Mouse (Mus musculus) gastrocnemius, postnatal 25 days (tissue): ENCODE results near the gene Casp9. TPM values are rescaled to one million over a fixed set of nuclear protein-coding genes. Genes with fewer than 3 reads are reported as not detected.

ENCODE experiments used
- DNase-seq: peaks from one replicate; pipeline ENCODE4 v3.0.0; 2022
- total RNA-seq, 2 experiments: library from RNA; stranded (reverse); gene quantifications; 1 replicate in 1 of 2; 2 replicates in 1 of 2; pipeline ENCODE4 v1.2.3; 2021

The Casp9 gene
- total RNA-seq, 2 experiments from 2014 or later, result 2.0 TPM

DNA sequence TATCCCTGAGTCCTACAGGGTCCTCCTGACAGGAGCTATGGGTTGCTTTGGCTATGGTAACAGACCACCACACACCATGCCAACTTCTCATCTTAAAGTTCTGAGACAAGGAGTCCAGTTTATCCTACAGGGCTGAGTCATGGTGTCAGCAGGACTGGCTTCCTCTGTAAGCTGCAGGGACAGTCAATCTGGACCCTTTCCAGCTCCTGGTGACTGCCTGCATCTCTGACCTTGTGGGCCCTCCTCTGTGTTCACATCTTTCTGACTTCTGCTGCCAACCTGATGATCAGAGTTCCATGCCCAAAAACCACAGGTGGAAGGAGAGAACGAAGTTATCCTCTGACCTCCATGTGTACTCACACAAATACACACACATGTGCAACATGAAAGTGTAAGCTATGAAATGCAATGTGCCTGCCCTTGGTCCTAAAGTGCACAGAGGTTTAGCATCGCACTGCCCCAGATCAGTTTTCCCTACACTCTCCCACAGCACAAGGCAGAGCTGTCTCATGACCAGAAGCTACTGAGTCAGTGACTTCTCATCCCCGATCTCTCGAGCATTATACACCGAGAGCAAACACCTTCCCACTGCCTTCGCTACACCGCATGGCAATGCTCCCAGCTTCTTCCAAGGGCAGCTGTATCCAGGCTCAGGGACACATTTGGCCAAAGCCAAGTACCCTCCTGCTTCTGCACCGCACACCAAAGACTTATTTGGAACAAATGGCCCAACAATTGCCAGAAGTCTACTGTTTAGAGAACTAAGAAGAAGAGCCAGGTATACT lies 12.0 kb upstream of the Casp9 start:
- no peak for DNase-seq

GRCm38 (mm10) chr4:141784835-141785234 lies 8.6 kb upstream of the Casp9 start:
- DNase-seq, result no peak

- DNase-seq, result no peak
Measured at GRCm38 (mm10) chr4:141786141-141786540, 7.3 kb upstream of the Casp9 start.

GRCm38 (mm10) chr4:141787046-141787445 lies 6.4 kb upstream of the Casp9 start:
- DNase-seq, result no peak

- no peak for DNase-seq
Measured at GRCm38 (mm10) chr4:141787462-141787861, 6.0 kb upstream of the Casp9 start.

DNA sequence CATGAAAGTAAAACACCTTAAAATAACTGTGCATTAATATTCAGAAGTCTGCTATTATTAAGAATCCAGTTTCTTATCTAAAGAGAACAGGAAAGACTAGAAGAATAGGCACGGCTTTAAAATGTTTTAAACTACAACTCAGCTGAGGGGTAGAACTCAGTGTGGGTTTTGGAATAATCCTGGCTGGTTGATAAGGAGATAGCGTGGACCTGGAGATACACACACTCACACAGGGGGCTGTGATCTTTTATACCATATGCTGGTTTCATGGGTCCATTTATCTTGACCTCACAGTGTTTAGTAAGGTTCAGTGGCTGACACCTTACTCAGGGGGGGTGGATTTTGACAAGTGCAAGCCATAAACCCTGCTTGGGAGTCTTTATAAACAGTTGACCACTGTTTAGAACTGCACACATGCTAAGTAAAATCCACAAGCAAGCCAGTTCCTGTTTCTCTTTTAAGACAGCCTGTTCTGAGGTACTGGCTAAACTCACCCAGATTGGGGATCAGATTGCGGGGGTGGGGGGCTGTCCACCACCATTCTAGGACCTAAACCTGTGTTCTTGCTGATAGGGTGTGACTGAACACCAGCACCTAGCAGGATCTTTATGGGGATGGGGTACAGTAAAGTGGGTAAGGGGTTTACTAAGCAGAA lies 3.7 kb upstream of the Casp9 start:
- DNase-seq, result no peak

- peak; percentile 97 for DNase-seq
Measured at GRCm38 (mm10) chr4:141790524-141790990, 2.9 kb upstream of the Casp9 start, which contains the start of gene Dnajc16. Gene Dnajc16 (minus strand): TSS chr4:141790931.

DNA sequence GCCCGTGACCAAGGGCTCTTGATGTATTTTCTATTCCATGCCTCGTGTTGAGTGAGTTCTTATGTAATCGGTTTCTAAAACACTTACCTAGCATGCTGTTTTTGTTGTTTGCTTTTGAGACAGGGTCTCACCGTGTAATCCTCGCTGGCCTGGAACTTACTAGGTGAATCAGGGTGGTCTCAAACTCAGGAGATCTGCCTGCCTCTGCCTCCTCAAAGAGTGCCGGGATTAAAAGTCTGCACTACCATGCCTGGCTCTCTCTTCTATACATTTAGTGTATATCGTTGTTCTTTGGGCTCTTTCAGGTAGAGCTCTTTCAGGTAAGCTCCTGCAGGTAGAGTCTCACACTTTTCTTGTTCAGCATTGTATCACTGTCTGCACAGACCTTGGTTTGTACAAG lies 1.9 kb upstream of the Casp9 start:
- no peak for DNase-seq

GRCm38 (mm10) chr4:141791951-141792350 lies 1.5 kb upstream of the Casp9 start:
- no peak for DNase-seq

- no peak for DNase-seq
Measured at GRCm38 (mm10) chr4:141792554-141793281, 694 bp upstream of the Casp9 start.

DNA sequence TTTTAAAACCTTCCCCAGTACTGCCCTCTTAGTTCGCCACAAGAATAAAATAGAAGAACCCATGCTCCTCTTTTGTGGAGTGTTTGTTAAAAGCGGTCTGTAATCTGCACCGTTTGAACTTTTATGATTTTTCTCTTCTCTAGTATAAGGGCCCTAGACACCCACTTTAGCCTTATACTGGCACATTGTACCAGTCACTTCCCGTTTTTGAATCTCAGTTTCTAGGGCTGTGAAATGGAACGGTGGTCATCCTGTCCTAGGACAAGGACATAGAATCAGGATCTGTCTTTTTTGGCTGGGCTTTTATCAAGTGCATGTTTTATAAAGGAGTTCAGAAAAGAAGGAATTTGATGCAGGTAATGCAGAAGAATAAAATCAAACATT lies 732 bp downstream of the Casp9 start:
- DNase-seq, result no peak

DNA sequence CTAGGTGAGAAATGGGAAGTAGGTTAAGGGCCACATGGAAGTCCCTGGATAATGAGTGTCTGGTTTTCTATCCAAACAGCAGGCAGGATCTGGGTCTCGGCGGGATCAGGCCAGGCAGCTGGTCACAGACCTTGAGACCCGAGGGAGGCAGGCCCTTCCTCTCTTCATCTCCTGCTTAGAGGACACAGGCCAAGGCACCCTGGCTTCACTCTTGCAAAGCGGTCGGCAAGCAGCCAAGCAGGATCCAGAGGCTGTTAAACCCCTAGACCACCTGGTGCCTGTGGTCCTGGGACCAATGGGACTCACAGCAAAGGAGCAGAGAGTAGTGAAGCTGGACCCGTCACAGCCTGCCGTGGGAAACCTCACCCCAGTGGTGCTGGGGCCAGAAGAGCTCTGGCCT lies 2.9 kb downstream of the Casp9 start:
- DNase-seq, result peak; percentile 28

GRCm38 (mm10) chr4:141796954-141797353 lies 3.5 kb downstream of the Casp9 start:
- DNase-seq, result no peak

- DNase-seq, result no peak
Measured at GRCm38 (mm10) chr4:141797545-141797944, 4.1 kb downstream of the Casp9 start.

DNA sequence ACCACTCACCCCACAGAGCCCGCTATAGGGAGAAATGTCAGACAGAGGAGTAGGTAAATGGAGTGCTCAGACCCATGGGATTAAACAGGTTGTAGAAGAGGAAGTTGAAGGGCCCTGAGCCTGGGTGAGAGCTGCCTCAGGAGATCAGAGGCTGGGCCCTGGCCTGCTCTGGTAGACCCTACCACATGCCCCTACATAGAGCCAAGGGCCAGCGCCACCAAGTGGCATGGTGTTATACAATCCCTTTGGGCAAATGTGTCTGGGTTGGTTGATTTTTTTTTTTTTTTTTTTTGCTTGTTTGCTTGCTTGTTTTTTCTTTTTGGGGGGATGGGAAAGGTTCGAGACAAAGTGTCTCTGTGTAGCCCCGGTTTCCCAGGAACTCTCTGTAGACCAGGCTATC lies 10.7 kb downstream of the Casp9 start:
- no peak for DNase-seq

DNA sequence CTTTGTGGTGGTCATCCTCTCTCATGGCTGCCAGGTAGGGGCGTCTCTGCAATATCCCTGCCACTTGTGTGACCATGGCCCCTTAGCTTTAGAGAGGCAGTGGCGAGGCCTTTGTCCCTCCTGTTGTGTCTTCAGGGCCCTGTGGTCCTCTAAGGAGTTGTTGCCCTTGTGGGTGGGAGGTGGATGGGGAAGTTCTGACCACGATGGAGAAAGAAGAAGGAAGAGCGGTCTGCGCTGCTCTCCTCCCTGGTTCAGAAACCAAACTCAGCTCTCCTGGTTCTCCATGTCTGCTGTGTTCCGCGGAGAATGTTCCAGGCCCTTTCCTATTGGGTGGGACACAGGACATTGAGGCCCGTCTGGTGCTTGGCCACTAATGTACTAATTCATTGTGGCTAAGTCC lies 12.5 kb downstream of the Casp9 start:
- DNase-seq, result no peak

GRCm38 (mm10) chr4:141809850-141810464 lies 16.5 kb downstream of the Casp9 start:
- DNase-seq, result no peak

- DNase-seq, result no peak
Measured at GRCm38 (mm10) chr4:141810975-141811374, 17.6 kb downstream of the Casp9 start.

GRCm38 (mm10) chr4:141811375-141811774 lies 18.0 kb downstream of the Casp9 start:
- DNase-seq, result no peak

- DNase-seq, result no peak
Measured at GRCm38 (mm10) chr4:141816267-141816666, 22.9 kb downstream of the Casp9 start.

DNA sequence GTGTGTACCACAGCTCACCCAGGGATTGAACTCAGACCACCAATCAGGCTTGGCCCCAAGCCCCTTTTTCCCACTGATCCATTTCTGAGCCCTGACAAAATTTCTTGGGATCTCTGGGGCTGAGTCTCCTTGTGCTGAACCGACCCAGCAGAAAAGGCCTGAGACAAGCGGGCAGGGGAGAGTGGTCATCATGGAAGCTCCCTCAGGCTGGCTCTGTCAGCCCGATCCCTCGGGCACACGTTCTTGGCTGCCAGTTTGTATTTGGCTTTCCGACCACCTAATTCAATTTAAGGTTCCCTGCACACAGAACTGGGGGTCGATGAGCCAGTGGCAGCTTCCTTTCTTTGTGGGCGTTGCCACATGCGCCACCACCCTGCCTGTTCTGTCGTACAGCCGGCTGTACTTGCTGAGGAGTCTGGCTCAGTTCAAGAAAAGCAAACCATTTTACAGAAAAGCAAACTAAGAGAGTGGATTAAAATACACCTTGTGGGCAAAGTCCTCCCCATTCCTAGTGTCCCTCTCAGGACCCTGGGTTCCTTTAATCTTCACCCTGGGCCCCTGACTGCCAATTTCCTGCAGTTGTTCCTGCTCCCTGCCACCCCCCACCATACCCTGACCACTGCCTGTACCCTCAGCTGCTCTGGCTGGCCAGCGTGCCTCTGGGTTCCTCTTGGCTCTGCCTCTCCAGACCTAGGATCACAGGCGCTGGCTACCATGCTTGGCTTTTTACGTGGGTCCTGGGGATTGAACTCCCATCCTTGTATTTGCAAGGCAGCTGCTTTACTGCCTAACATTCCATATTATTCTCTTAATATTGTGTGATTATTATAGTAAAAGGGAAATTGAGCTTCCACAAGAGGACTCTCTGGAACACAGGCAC lies 23.6 kb downstream of the Casp9 start:
- no peak for DNase-seq

GRCm38 (mm10) chr4:141817706-141818105 lies 24.3 kb downstream of the Casp9 start:
- DNase-seq, result no peak
